Mouse (Mus musculus): ENCODE data around the gene Rnf10.
A peak's percentile ranks its signal among the peaks of the same experiment; 100 is the strongest.

Rnf10 gene

DNA sequence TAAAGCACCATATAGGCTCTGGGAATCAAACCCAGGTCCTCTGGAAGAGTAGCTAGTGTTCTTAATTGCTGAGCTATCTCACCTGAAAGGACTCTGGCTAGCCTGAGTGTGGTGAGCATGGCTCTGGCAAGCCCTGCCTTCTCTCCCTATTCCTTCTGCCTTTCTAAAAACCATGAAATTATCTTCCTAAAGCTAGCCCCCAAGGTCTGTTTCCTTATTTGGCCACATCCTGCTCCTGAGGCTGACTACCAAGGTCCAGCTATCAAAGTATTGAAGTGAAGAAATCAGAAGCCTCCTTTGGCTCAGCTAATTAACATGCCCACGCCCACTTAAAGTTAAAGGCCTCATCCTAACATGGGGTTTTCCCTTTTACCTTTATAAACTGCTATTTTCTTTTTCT lies 2.1 kb upstream of the Rnf10 start:
- no peak for DNase-seq

DNA sequence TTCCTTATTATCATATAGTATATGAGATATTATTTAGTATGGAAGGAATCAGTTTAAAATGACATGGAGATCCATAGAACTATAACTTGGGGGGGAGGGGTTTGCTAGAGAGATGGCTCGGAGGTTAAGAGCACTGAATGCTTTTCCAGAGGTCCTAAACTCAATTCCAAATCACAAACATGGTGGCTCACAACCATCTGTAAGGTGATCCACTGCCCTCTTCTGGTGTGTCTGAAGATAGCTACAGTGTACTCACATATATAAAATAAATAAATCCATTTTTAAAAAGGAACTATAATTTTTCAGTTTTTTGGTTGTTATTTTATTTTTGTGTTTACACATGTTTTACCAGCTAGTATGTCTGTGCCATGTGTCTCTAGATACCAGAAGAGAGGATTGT lies 1.7 kb upstream of the Rnf10 start:
- no peak for DNase-seq

DNA sequence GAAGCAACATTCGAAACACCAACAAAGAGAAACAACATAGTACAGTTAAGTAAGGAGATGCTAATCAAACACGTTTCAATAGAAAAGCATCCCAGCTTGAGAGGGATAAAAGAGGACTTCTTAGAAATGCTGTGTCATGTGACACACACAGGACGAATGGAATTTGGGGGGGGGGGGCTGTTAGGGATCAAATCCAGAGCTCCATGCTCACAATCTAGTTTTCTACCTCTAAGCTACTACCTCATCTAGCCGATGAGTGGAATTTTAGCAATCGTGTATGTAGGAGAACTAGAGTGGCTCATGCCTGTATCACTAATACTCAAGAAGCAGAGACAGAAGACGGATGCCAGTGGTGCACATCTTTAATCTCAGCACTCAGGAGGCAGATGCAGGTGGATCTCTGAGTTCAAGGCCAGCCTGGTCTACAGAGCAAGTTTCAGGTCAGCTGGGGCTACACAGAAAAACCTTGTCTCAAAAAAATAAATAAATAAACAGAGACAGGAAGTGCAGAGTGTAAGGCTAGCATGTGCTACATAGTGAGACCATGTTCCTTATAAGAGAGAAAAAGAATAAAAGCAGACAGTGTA lies 944 bp upstream of the Rnf10 start:
- DNase-seq, result no peak

DNA sequence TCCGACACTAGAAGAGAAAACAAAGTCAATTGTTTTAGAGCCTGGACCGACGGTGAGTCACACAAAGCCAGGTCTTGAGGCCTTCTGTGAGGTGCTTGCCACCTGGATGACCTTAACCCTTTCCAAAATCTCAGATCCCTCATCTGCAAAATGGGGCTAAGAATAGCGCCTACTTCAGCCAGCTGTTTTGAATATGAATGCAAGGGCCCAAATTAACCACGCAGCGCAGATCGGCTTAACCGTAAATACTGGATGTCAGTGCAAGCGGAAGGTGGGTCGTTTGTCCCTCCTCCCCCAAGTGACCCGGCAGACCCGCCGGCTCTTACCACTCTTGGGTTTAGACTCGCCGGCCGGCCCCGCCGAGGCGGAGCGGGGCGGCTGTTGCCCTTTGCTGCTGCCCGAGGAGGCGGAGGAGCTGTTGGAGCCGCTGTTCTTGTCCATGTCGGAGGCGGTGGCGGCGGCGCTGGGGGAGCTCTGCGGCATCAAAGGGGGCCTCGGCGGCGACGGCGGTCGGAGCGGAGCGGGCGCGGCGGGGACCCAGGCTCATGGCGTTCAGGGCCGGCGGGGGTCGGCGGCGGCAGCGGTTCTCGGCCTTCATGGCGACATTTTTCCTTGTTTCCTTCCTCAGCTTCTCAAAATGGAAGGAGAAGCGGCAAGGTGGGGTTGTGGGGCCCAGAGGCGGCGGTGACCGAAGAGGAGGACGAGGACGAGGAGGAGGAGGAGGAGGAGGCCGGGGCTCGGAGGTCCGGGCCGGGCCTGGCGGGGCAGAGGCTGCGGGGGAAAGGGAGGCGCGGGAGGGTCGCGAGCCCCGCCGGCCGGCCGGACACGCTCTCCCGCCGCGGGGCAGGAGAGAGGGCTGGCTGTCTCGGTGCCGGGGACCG lies 527 bp downstream of the Rnf10 start:
- DNase-seq, result peak; percentile 50

DNA sequence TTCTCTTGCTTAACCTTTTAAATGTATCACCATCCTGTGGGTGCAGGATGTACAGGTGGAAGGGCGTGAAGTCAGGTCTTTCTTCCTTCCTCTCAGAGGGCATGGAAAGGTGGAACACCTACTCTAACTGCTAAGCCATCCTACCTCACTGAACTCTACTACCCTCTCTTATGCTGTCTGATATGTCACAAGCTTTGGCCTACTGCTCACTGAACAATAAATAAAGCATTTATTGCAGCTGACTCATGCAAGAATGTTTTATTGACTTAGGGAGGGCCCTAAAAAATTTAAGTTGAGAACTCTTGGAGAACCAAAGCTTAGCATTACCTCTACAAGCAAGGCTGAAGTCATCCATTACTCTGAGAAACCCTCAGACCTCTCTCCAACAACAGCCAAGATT lies 2.7 kb downstream of the Rnf10 start:
- no peak for DNase-seq

DNA sequence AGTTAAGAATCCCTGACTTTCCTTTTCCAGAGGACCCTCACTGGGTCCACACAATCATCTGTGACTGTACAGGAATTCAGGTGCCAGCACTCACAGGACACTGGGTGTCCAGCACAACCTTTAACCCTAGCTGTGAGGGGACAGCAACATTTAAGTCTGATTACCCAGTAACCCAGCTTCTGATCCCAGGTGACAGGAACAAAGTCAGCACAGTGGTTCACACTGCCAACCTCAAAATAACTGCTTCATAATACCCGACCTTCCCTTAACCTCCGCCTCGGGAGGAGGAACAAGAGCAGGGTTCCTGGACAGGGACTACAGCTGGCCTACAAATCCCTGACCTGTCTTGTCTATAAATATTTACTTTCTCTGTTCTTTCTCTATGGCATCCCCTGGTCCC lies 4.4 kb downstream of the Rnf10 start:
- no peak for DNase-seq

DNA sequence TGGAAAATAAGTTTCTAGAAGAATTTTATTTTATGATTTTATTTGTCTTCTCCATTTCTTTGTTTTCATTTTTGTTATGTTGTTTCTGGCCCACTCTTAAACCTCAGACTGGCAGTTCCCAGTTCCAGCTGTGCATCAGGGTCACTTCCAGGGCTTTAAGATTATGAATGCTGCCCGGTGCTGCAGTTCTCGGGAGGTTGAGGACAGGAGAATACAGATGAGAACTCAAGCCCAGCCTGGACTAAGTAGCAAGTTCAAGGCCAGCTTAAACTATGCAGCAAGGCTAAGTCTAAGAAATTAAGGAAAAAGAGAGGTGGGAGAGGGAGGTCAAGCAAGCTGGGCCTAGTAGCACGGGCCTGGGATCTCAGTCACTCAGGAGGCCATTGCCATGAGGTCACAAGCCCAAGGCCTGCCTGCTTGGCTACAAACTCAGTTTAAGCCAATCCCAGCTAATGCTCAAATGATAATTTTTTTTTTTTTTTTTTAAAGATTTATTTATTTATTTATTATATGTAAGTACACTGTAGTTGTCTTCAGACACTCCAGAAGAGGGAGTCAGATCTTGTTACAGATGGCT lies 5.1 kb downstream of the Rnf10 start:
- DNase-seq, result no peak

DNA sequence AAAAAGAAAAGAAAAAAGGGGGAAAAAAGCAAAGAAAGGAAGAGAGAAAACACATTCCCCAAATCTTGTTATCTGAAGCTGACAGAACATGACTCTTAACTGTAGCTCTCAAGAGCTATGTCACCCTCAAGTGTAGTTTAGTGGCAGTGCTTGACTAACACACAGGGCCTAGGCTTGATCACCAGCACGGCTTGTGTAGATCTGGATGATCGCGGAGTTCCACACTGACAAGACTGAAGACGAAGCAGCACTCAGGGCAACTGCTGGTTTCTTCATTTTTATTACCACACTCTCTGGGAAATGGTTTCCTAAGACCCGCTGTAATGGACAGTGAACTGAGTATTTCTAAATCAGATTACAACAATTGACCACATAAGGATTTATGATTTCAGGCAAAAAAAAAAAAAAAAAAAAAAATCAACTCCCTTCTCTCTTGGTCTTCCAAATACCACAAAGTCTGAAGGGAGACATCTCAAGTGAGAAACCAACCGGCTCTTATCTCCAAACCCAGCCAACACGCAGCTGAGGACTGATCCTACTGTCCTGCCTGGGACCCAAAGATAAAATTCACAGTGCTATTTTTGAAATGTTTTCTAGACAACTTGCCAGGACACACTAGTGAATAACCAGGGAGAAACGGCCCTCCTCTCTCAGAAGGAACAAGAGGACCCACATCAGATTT lies 5.8 kb downstream of the Rnf10 start:
- no peak for DNase-seq

DNA sequence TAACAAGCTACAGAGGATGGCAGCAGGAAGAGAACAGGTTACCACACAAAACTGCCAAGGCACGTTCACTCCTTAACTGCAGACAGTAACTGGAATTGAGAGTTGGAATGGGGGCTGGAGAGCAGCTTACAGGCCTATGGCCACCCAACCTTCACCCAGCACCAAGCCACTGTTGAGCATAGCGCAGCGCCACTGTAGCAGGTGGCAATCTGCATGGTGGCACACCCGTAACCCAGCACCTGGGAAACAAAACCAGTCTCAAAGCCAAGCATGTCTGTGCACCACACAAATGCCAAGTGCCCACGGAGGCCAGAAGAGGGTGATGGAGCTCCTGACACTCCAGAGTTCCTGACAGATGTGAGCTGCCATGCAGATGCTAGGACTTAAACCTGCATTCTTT lies 6.4 kb downstream of the Rnf10 start:
- DNase-seq, result no peak

DNA sequence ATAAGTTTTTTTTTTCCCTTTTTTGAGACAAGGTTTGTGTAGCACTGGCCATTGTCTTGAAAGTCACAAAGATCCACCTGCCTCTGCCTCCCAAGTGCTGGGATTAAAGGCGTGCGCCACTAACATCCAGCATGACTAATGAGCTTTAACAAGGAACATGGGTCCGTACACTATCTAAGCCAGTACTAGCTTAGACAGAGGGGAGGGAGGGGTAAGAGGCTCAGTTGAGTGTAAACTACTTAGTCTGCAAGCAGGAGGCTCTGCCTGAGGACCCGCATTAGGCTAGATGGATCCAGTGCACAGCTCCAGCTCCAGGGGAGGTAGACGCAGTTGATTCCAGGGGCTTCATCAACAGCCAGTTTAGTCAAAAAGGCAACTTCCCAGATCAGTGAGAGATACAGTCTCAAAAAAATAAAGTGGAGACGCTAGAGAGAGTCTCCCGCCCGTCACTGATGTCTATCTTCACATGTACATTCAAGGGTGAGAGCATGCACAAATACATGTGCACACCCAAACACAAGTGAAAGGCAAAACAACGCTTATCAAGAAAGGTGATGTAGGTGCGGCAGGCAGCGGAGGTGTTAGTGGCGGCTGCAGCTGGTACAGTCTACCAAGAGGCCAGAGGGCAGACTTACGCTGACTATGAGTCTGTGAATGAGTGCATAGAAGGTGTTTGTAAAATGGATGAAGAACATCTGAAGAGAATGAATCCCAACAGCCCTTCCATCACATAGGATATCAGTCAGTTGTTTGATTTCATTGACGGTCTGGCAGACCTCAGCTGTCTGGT lies 10.0 kb downstream of the Rnf10 start:
- DNase-seq, result peak; percentile 6

DNA sequence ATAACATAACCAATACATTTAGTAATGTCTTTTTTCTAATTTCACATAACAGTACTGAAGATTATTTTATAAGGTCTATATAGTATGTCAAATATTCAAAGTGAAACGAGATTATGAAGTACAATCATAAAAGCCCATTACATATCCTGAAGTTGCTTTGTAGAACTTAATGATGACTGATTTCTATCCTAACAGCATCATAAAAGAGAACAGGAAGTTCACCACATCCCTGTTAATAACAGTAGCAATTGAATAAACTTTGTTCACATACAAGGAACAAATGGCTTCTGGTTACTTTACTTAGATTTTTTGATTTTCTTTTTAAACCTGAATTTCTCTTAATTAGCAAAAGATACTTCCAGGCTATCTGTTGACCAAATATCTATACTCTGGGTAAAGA lies 10.8 kb downstream of the Rnf10 start:
- DNase-seq, result no peak

DNA sequence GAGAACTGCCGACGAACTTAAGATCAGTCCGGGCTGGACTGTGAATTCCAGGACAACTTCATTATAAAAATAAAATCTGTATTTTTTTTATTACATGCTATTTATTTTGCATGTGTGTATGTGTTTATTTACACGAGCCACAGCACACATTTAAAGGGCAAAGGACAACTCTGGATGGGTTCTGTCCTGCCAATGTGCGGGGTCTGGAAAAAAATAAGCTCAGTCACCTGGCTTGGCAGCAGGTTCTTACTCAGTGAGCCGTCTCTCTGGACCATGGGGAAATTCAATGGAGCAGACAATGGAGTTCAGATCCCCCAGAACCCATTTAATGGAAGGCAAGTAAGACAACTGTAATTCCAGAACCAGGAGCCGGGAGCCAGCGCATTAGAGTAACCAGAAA lies 11.6 kb downstream of the Rnf10 start:
- DNase-seq, result no peak

DNA sequence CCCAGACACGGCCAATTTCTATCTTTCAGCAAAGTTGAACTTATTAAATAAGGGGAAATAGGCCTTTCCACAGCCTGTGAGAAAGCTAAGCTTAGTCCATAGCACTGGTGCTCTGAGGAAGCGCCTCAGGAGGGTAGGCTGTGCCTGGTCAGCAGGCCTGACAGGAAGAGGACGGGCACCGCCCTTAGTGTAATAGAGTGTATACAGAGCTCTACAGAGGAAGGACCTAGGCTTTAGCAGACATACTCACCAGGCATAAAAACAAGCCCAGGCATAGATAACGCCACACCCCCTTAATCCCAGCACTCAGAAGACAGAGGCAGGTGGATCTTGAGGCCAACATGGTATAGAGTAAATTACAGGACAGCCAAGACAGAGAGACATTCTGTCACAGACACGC lies 12.3 kb downstream of the Rnf10 start:
- DNase-seq, result no peak

DNA sequence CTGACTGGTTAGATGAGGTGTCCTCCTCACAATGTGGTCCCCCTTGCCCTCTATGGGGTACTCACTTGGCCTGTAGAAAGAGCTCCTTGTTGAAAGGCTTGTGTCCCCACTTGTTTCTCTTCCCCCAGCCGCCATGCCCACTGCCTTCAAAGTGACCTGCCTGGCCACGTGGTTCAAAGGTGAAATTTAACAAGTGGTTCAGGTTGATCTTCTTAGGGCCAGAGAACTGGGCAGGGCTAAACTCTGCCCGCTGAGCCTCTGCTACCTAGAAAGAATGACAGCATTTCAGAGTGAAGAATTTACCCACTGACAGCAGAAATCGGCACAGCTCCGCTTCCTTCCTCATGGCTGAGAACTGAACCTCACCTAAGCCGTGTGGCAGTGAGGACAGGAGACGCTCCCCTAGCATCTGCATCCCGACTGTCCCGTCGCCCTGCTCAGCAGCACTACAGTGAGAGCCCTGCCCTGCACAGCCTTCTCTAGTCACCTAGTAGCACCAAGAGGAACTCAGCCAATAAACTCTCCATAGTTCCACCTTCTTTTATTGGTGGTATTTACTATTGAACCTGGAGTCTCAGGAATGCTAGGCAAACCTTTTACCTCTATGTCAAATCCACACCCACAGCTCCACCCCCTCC lies 15.7 kb downstream of the Rnf10 start:
- no peak for DNase-seq

DNA sequence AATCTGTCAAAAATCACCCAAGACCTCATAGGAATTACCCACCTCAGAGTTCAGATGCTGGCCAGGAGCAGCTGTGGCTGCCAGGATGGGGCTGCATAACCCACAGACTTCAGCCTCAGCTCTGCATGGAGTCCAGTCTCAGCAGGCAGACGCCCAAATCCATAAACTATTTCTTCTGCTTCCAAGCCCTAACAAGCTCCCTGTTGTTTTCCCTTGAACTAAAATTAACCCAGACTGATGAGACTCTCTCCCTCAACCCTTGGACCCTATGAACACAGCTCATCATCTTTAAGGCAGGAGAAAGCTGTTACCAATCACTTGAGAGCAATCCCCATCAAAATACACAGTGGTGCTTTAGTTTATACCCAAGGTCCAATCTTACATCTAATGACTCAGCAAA lies 17.2 kb downstream of the Rnf10 start:
- DNase-seq, result no peak

DNA sequence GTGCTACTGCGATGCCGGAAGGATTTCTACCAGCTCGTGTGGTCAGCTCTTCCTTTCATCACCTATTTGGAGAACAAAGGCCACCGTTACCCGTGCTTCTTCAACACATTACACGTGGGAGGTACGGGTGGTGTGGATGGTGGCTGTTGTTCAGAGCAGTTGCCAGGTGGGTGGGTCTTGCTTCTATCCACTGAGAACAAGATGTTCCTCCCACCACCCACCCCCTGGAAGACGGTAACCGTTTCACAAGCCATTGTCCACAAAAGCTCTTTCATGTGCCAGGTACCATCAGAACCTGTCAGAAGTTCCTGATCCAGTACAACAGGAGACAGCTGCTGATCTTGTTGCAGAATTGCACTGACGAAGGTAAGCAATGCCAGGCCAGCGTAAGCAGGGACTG lies 32.5 kb downstream of the Rnf10 start:
- no peak for DNase-seq

DNA sequence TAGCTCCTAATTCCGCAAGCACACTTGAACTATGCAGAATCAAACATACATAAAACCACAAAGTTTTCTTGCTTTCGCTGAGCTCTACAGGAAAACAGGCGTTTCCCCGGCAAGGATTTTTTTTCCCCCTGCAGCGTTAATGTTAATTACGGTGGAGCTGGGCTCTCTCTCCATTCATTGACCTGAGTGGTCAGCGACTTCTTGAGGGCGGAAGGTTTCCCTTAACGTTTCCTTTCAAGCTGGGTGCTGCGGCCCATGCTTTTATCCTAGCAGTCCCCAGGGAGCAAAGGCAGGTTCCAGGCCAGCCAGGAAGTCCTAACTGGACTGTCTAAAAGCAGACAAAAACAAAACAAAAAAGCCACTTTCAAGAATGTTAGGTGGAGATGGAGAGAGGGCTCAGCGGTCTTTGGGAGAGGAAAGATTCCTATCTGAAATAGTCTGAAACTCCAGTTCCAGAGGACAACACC lies 33.9 kb downstream of the Rnf10 start:
- DNase-seq, result peak; percentile 43

DNA sequence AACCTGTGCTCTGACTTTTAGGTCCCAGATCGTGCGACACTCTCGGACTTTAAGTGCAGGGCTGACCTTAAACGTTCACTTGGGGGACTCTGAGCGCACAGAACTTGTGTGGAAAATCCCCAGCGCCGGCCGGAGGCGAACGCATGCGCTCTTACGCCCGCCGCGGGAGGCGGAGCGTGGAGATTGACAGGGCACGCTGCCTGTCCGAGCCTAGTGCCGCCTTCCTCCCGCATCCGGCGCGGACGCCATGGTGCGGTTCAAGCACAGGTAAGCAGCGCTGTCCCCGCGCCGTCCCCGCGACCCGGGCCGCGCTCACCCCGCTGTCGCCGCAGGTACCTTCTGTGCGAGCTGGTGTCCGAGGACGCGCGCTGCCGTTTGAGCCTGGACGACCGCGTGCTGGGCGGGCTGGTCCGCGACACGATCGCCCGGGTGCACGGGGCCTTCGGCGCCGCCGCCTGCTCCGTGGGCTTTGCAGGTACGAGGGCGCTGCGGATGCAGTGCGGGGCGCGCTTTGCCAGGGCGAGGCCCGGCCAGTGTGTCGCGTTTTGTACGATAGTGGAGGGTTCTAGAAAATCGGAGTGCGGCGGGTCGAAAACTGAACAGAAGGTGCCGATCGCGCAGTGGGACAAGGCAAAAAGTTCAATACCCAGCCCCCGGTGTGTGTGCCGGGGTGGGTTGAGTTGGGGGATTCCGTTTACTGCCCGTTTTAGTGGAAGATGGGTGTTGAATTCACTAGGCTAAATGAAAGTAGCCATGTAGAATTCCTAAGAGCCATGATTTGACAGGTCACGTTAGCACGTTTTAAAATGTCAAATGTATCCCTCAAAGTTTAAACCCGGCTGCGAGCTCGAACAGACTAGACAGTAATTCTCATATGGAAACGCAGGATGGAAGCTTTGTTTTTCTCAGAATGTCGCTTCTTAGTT lies 34.6 kb downstream of the Rnf10 start:
- peak; percentile 96 for DNase-seq

DNA sequence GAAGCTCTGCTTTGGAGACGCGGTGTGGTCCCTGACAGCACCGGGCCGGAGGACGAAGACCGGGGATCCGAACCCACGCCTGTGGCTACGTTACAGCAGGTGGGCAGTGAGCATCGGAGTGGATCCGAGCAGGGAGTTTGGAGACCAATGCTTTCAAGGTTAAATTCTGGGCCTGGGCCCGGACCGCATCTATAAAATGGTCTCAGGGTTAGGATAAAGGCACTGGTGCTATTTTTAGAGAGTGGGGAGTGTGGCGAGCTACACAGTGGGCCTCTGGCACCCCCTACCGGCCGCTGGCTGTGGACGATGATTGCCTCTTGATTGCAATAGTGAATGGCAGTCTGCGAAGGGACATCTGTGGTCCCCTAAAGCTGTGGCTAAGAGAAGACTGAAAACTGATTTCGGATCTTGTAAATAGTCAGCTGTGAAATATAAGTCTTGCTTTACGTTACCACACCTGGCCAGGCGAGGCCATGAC lies 36.9 kb downstream of the Rnf10 start, which contains the start of gene Pop5:
Gene Pop5 (plus strand): TSS at position 51 of the 478 bp plus-strand sequence.
- DNase-seq, result peak; percentile 92

DNA sequence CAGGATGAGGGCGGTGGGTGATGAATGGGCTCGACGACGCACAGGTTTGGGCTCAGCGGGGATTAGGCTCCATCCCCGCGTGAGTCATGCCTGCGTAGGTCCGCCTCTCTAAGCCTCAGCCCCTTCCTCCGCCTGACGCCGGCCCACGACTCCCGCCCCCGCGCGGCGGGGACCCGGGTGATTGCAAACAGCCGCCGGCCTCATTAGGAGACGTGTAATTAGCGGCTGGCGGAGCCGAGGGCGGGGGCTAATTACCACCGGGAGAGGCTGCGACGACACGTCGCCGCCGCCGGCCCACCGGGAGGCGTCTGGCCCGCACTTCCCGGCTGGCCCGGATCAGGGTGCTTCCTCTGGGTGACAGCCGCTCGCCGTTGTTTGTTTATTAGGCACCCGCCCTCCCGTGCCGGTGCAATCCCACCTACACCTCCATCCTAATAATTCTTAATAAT lies 37.4 kb downstream of the Rnf10 start:
- DNase-seq, result peak; percentile 65

DNA sequence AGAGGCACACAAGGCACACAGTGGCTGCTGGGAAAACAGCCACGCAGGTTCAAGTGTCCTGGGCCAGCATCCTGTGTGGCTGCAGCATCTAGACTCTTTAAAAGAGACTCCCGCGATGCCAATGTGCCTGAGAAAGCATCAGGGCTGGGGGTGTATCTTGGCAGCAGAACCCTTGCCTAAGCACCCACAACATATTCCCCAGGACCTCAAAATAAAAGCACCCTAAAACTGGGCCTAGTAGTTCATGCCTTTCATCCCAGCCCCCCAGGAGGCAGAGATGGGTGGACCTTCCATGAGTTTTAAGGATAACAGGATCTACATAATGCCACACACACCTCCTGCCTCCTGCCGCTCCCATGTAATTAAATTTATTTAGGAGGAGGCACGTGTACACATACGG lies 38.2 kb downstream of the Rnf10 start:
- DNase-seq, result no peak
